Mouse (Mus musculus) right cerebral cortex, adult 18-20 months (tissue): ENCODE data around the gene Ctsq.
"Not testable (repeated sequence)": the region's sequence is repeated elsewhere in the genome, so short reads cannot be mapped to it uniquely, and the experiment has no call there.

Source experiments
- DNase-seq: peaks from one replicate; pipeline ENCODE4 v3.0.0; 2022; ENCODE audit warnings: mixed read lengths

Gene Ctsq

GRCm38 (mm10) chr13:61040531-61040930, at the start of gene Ctsq:
Ctsq (minus strand) TSS chr13:61040631.
- DNase-seq = no peak

GRCm38 (mm10) chr13:61022785-61023184, 17.6 kb downstream of the Ctsq start:
- DNase-seq = no peak

GRCm38 (mm10) chr13:61021844-61022243, 18.6 kb downstream of the Ctsq start:
- DNase-seq = no peak

- no peak for DNase-seq
Measured at GRCm38 (mm10) chr13:61010171-61010570, 30.3 kb downstream of the Ctsq start.

- no peak for DNase-seq
Measured at GRCm38 (mm10) chr13:61005859-61006258, 34.6 kb downstream of the Ctsq start, which contains the start of gene Ctsj. Ctsj (minus strand) TSS chr13:61005959.

- DNase-seq = no peak
Measured at GRCm38 (mm10) chr13:60997600-60997999, 42.8 kb downstream of the Ctsq start.

GRCm38 (mm10) chr13:60986915-60987314, 53.5 kb downstream of the Ctsq start:
- DNase-seq = not testable (repeated sequence)
